Mouse (Mus musculus) C2C12 (cell line): ENCODE data around the gene Fam196b.

Experiments
- CEBPB ChIP-seq: IDR thresholded peaks from one replicate; pipeline ENCODE4 v1.6.1; 2011; ENCODE audit warnings: low read depth, mild to moderate bottlenecking, control low read depth, moderate library complexity
- CTCF ChIP-seq: IDR thresholded peaks from one replicate; pipeline ENCODE4 v1.5.1; 2011; ENCODE audit not compliant: control insufficient read depth, insufficient read depth, insufficient read length
- FOSL1 ChIP-seq: IDR thresholded peaks from one replicate; pipeline ENCODE4 v1.8.0; 2011; ENCODE audit warnings: mild to moderate bottlenecking, low read length; ENCODE audit not compliant: poor library complexity, insufficient read depth, severe bottlenecking
- MAX ChIP-seq: IDR thresholded peaks from one replicate; pipeline ENCODE4 v1.6.1; 2011; ENCODE audit warnings: mild to moderate bottlenecking, control low read depth
- MYOD1 ChIP-seq: IDR thresholded peaks from one replicate; pipeline ENCODE4 v1.6.1; 2011; ENCODE audit warnings: low read depth; ENCODE audit not compliant: control insufficient read depth, insufficient read length
- MYOG ChIP-seq: IDR thresholded peaks from one replicate; pipeline ENCODE4 v1.6.1; 2011; ENCODE audit not compliant: control insufficient read depth, insufficient read length; ENCODE audit errors: extremely low read depth
- USF1 ChIP-seq: IDR thresholded peaks from one replicate; pipeline ENCODE4 v1.6.1; 2011; ENCODE audit warnings: low read depth, mild to moderate bottlenecking, control low read depth, moderate library complexity

- TF ChIP-seq CTCF, result no peak
- TF ChIP-seq MYOD1, result no peak
- TF ChIP-seq MAX, result no peak
- TF ChIP-seq USF1, result no peak
- TF ChIP-seq FOSL1, result no peak
- no peak for TF ChIP-seq MYOG
- no peak for TF ChIP-seq CEBPB
These were observed 57.6 kb downstream of the Fam196b start for GRCm38 (mm10) chr11:34372224-34372623.
